Comparison of ENCODE assay signal across 26 mouse cellular contexts in genomic region chr5:86227156-86227853, GRCm38 (mm10). TPM values are rescaled to one million over a fixed set of nuclear protein-coding genes. Genes with fewer than 3 reads are reported as not detected.
A peak's percentile ranks its signal among the peaks of the same experiment; 100 is the strongest.
DNase-seq lines count a peak whose midpoint lies in the region; ATAC-seq and TF ChIP-seq lines count a peak whose summit lies in the region.
"Had no signal": no experiment of that assay in that cellular context is flagged by ENCODE, and none has a peak within 500 bp of the region (broad histone marks: within the 10 kb centered on the region; RNA-seq: fewer than 3 reads in every experiment).

No protein-coding gene starts in this region.

- H3K9ac ChIP-seq in forebrain, embryonic 13.5 days = no peak overlapping the region
- H3K9ac ChIP-seq in forebrain, embryonic 11.5 days (ENCODE audit: low read length) = no peak overlapping the region
- H3K9ac ChIP-seq in hindbrain, postnatal 0 days (replicated peaks; ENCODE audit: low read length) = no peak overlapping the region
- H3K9ac ChIP-seq: embryonic facial prominence, embryonic 13.5 days; heart, embryonic 15.5 days; liver, embryonic 13.5 days; stomach, embryonic 15.5 days had no signal

- ATAC-seq in forebrain, embryonic 13.5 days = peak; percentile 67; the same call in 1 of the 2 replicates
- ATAC-seq in forebrain, embryonic 11.5 days (replicated peaks; ENCODE audit: low FRiP score) = no peak
- no peak for ATAC-seq in hindbrain, postnatal 0 days
- ATAC-seq: activated CD4-positive, CD25-positive, alpha-beta regulatory T cell, adult 4 months; inflammation-experienced regulatory T-cells, adult 6 months had no signal

- H3K4me2 ChIP-seq in forebrain, embryonic 13.5 days = no peak overlapping the region
- H3K4me2 ChIP-seq in forebrain, embryonic 11.5 days (ENCODE audit: low read depth, low read length, severe bottlenecking) = no peak overlapping the region
- no peak overlapping the region for H3K4me2 ChIP-seq in hindbrain, postnatal 0 days (ENCODE audit: low read depth, low read length)
- H3K4me2 ChIP-seq: embryonic facial prominence, embryonic 13.5 days; heart, embryonic 15.5 days; liver, embryonic 13.5 days; stomach, embryonic 15.5 days had no signal

- H3K27ac ChIP-seq in forebrain, embryonic 13.5 days = no peak overlapping the region
- no peak overlapping the region for H3K27ac ChIP-seq in forebrain, embryonic 11.5 days (ENCODE audit: low read depth, low read length)
- no peak overlapping the region for H3K27ac ChIP-seq in hindbrain, postnatal 0 days
- H3K27ac ChIP-seq: embryonic facial prominence, embryonic 13.5 days; heart, embryonic 15.5 days; kidney, postnatal 0 days; limb, embryonic 10.5 days; liver, embryonic 13.5 days; stomach, embryonic 15.5 days had no signal

- no peak overlapping the region for H3K4me3 ChIP-seq in forebrain, embryonic 13.5 days
- H3K4me3 ChIP-seq in forebrain, embryonic 11.5 days (ENCODE audit: low read depth, low read length) = no peak overlapping the region
- H3K4me3 ChIP-seq in hindbrain, postnatal 0 days (ENCODE audit: low read length) = no peak overlapping the region
- H3K4me3 ChIP-seq: embryonic facial prominence, embryonic 13.5 days; heart, embryonic 15.5 days; limb, embryonic 10.5 days; liver, embryonic 13.5 days; stomach, embryonic 15.5 days had no signal

- DNase-seq in forebrain, embryonic 11.5 days (ENCODE audit: low spot score) = no peak
- peak; percentile 9 for DNase-seq in adipocyte (ENCODE audit: low spot score)
- peak; percentile 31 to 55 for DNase-seq in lung, adult 18-20 months
- DNase-seq in lung, postnatal 25 days (ENCODE audit: low spot score) = peak; percentile 45
- no peak for DNase-seq in right cerebral cortex, postnatal 36 days (ENCODE audit: low spot score in 2 of 2)
- DNase-seq in urinary bladder, postnatal 10 days (ENCODE audit: low spot score) = no peak
- no peak for DNase-seq in hindbrain, postnatal 0 days (ENCODE audit: low spot score)
- DNase-seq: cerebellum, adult 9-10 months; heart, adult 18-20 months; liver, embryonic 13.5 days; midbrain, embryonic 14.5 days; spleen, adult 18-20 months had no signal

- no peak for TF ChIP-seq CTCF in hindbrain, postnatal 0 days (IDR thresholded peaks at IDR 0.05; ENCODE audit: low read depth)

- no peaks in the 10 kb centered on the region for H3K36me3 ChIP-seq in forebrain, embryonic 13.5 days (ENCODE audit: poor library complexity, severe bottlenecking)
- no peaks in the 10 kb centered on the region for H3K36me3 ChIP-seq in forebrain, embryonic 11.5 days (ENCODE audit: control insufficient read depth, insufficient read depth, low read length)
- no peaks in the 10 kb centered on the region for H3K36me3 ChIP-seq in hindbrain, postnatal 0 days (ENCODE audit: insufficient read depth, low read length)
- H3K36me3 ChIP-seq: embryonic facial prominence, embryonic 13.5 days; heart, embryonic 15.5 days; limb, embryonic 10.5 days; liver, embryonic 13.5 days; stomach, embryonic 15.5 days had no signal

- no peaks in the 10 kb centered on the region for H3K27me3 ChIP-seq in forebrain, embryonic 13.5 days
- H3K27me3 ChIP-seq in forebrain, embryonic 11.5 days (ENCODE audit: control insufficient read depth, insufficient read depth, low read length) = no peaks in the 10 kb centered on the region
- no peaks in the 10 kb centered on the region for H3K27me3 ChIP-seq in hindbrain, postnatal 0 days (ENCODE audit: insufficient read depth, low read length)
- H3K27me3 ChIP-seq: embryonic facial prominence, embryonic 13.5 days; heart, embryonic 15.5 days; liver, embryonic 13.5 days; stomach, embryonic 15.5 days had no signal

- no peaks in the 10 kb centered on the region for H3K9me3 ChIP-seq in forebrain, embryonic 13.5 days (replicated peaks)
- H3K9me3 ChIP-seq in forebrain, embryonic 11.5 days (ENCODE audit: control insufficient read depth, low read length) = no peaks in the 10 kb centered on the region
- H3K9me3 ChIP-seq in hindbrain, postnatal 0 days (ENCODE audit: low read length) = no peaks in the 10 kb centered on the region
- H3K9me3 ChIP-seq: embryonic facial prominence, embryonic 13.5 days; heart, embryonic 15.5 days; limb, embryonic 10.5 days; liver, embryonic 13.5 days; stomach, embryonic 15.5 days had no signal

- 80% methylated on average over 5 of the region's 5 CpGs for WGBS in forebrain, embryonic 13.5 days
- WGBS in forebrain, embryonic 11.5 days = 91% methylated on average over 5 of the region's 5 CpGs
- 78% methylated on average over 5 of the region's 5 CpGs for WGBS in hindbrain, postnatal 0 days

- H3K4me1 ChIP-seq in forebrain, embryonic 13.5 days = no peaks in the 10 kb centered on the region
- no peaks in the 10 kb centered on the region for H3K4me1 ChIP-seq in forebrain, embryonic 11.5 days (replicated peaks; ENCODE audit: control insufficient read depth, insufficient read depth, low read length)
- H3K4me1 ChIP-seq in hindbrain, postnatal 0 days (ENCODE audit: insufficient read depth, low read length) = no peaks in the 10 kb centered on the region
- H3K4me1 ChIP-seq: embryonic facial prominence, embryonic 13.5 days; heart, embryonic 15.5 days; limb, embryonic 10.5 days; liver, embryonic 13.5 days; stomach, embryonic 15.5 days had no signal

RNA-seq across cellular contexts. Expression of gene Gnrhr, which starts 29.6 kb away (rescaled TPM):
- not detected in 2 replicates for polyA plus RNA-seq in forebrain, embryonic 13.5 days (2015; fragmentation: Nextera tagmentation; extraction: Ambion mirVana)
- polyA plus RNA-seq in forebrain, embryonic 11.5 days (2014; fragmentation: Nextera tagmentation; extraction: Ambion mirVana) = not detected in 2 replicates
- total RNA-seq in hindbrain, postnatal 0 days (2014; rRNA removed) = not detected in 2 replicates
- 0.20 TPM in 1 of 2 replicates, not detected in the other for polyA plus RNA-seq in hindbrain, postnatal 0 days (2015; fragmentation: Nextera tagmentation; extraction: Ambion mirVana)
- total RNA-seq: gastrocnemius, adult 8-10 months; hematopoietic stem cell, adult 5-6 weeks; layer of hippocampus, adult 18-20 months; left cerebral cortex, adult 18-20 months; megakaryocyte progenitor cell, adult 5-6 weeks had no signal
- polyA plus RNA-seq: activated CD4-positive, CD25-positive, alpha-beta regulatory T cell, adult 4 months; embryonic facial prominence, embryonic 13.5 days; heart, embryonic 15.5 days; kidney, postnatal 0 days; limb, embryonic 10.5 days; liver, embryonic 13.5 days; midbrain, embryonic 14.5 days; stomach, embryonic 15.5 days; thymus, postnatal 0 days had no signal

RNA-seq across cellular contexts. Expression of gene Uba6, which starts 54.7 kb away (rescaled TPM):
- 12.8 and 14.1 TPM in 2 replicates for polyA plus RNA-seq in forebrain, embryonic 13.5 days (2015; fragmentation: Nextera tagmentation; extraction: Ambion mirVana)
- polyA plus RNA-seq in forebrain, embryonic 11.5 days (2014; fragmentation: Nextera tagmentation; extraction: Ambion mirVana) = 22.6 and 24.5 TPM in 2 replicates
- 10.6 and 11.9 TPM in 2 replicates for total RNA-seq in hindbrain, postnatal 0 days (2014; rRNA removed)
- 7.2 and 7.9 TPM in 2 replicates for polyA plus RNA-seq in hindbrain, postnatal 0 days (2015; fragmentation: Nextera tagmentation; extraction: Ambion mirVana)

Comparison
In these comparisons a context has a peak if more than half of its experiments do, and no peak if none do; other contexts are left out.
1. DNase-seq: peak in adipocyte (single experiment), lung, adult 18-20 months (2 of 2) and lung, postnatal 25 days (single experiment); none in forebrain, embryonic 11.5 days (single experiment), right cerebral cortex, postnatal 36 days (0 of 2), urinary bladder, postnatal 10 days (single experiment) and hindbrain, postnatal 0 days (single experiment).